Comparison of ENCODE assay signal across 8 mouse cellular contexts in genomic region chr1:33670164-33670616, GRCm38 (mm10). TPM values are rescaled to one million over a fixed set of nuclear protein-coding genes. Genes with fewer than 3 reads are reported as not detected.
A peak's percentile ranks its signal among the peaks of the same experiment; 100 is the strongest.
DNase-seq lines count a peak whose midpoint lies in the region; ATAC-seq and TF ChIP-seq lines count a peak whose summit lies in the region.

No protein-coding gene starts in this region.

- 0% methylated on average over 37 of the region's 37 CpGs for WGBS in hindbrain, postnatal 0 days

- H3K36me3 ChIP-seq in hindbrain, postnatal 0 days (ENCODE audit: insufficient read depth, low read length), result no peaks in the 10 kb centered on the region

- H3K9me3 ChIP-seq in hindbrain, postnatal 0 days (ENCODE audit: low read length), result no peaks in the 10 kb centered on the region

- no peaks in the 10 kb centered on the region for H3K27me3 ChIP-seq in hindbrain, postnatal 0 days (ENCODE audit: insufficient read depth, low read length)

- H3K27ac ChIP-seq in hindbrain, postnatal 0 days, result peak overlapping the region; percentile 90

- peak overlapping the region; percentile 92 for H3K4me2 ChIP-seq in hindbrain, postnatal 0 days (ENCODE audit: low read depth, low read length)

- TF ChIP-seq CTCF in hindbrain, postnatal 0 days (IDR thresholded peaks at IDR 0.05; ENCODE audit: low read depth), result peak; percentile 39

- ATAC-seq in hindbrain, postnatal 0 days, result peak; percentile 71
- ATAC-seq in megakaryocyte, adult 5-6 weeks (ENCODE audit: poor library complexity, severe bottlenecking), result peak; percentile 74

- no peaks in the 10 kb centered on the region for H3K4me1 ChIP-seq in hindbrain, postnatal 0 days (ENCODE audit: insufficient read depth, low read length)

- peak overlapping the region; percentile 75 for H3K9ac ChIP-seq in hindbrain, postnatal 0 days (replicated peaks; ENCODE audit: low read length)

- peak overlapping the region; percentile 73 for H3K4me3 ChIP-seq in hindbrain, postnatal 0 days (ENCODE audit: low read length)

- peak; percentile 81 for DNase-seq in ZHBTc4 (ENCODE audit: low read depth, low spot score)
- peak; percentile 62 to 70 for DNase-seq in cerebellum, postnatal 14 days
- DNase-seq in frontal cortex, postnatal 36 days (ENCODE audit: low spot score in 2 of 2), result peak; percentile 64 to 74
- DNase-seq in hindbrain, postnatal 0 days (ENCODE audit: low spot score), result peak; percentile 88
- peak; percentile 46 to 56 for DNase-seq in left cerebral cortex, adult 8-10 months (ENCODE audit: low spot score in 2 of 2)
- peak; percentile 76 for DNase-seq in right cerebral cortex, adult 18-20 months
- peak; percentile 33 for DNase-seq in urinary bladder, adult 2 months (ENCODE audit: low spot score)

RNA-seq across cellular contexts. Expression of gene Prim2, which starts 0.6 kb away (rescaled TPM):
- total RNA-seq in hindbrain, postnatal 0 days (2014; rRNA removed), result 18.8 and 19.0 TPM in 2 replicates
- 17.9 and 18.6 TPM in 2 replicates for polyA plus RNA-seq in hindbrain, postnatal 0 days (2015; fragmentation: Nextera tagmentation; extraction: Ambion mirVana)
- total RNA-seq in left cerebral cortex, adult 8-10 months (2022), result 1 to 10 TPM; 6.5 to 7.9 (median 7.4) TPM
- 35.7 and 45.3 TPM in 2 replicates for total RNA-seq in megakaryocyte, adult 5-6 weeks (2015)
- 48.3 and 51.7 TPM in 2 replicates for total RNA-seq in megakaryocyte, adult 5-6 weeks (2017)
- 9.0 and 10.8 TPM in 2 replicates for polyA plus RNA-seq in urinary bladder, adult 2 months (2012; rRNA removed)

RNA-seq across cellular contexts. Expression of gene Rab23, which starts 49.5 kb away (rescaled TPM):
- 9.0 and 11.6 TPM in 2 replicates for total RNA-seq in hindbrain, postnatal 0 days (2014; rRNA removed)
- polyA plus RNA-seq in hindbrain, postnatal 0 days (2015; fragmentation: Nextera tagmentation; extraction: Ambion mirVana), result 24.9 and 26.1 TPM in 2 replicates
- 10 to 100 TPM; 24.1 to 30.2 (median 27.6) TPM for total RNA-seq in left cerebral cortex, adult 8-10 months (2022)
- total RNA-seq in megakaryocyte, adult 5-6 weeks (2015), result 2.8 and 3.1 TPM in 2 replicates
- total RNA-seq in megakaryocyte, adult 5-6 weeks (2017), result 1.7 and 3.0 TPM in 2 replicates
- polyA plus RNA-seq in urinary bladder, adult 2 months (2012; rRNA removed), result 14.6 and 18.3 TPM in 2 replicates

Comparison
In these comparisons a context has a peak if more than half of its experiments do, and no peak if none do; other contexts are left out.
1. Peak in every context shown above with its lines: DNase-seq, ATAC-seq, H3K4me3 ChIP-seq and H3K27ac ChIP-seq.
2. DNase-seq: peak in every context shown above with its lines; median percentile 88 in hindbrain, postnatal 0 days; 81 in ZHBTc4; 76 in right cerebral cortex, adult 18-20 months; 69 in frontal cortex, postnatal 36 days; 66 in cerebellum, postnatal 14 days; 51 in left cerebral cortex, adult 8-10 months; 33 in urinary bladder, adult 2 months.